Mouse (Mus musculus) kidney, adult 8-10 months (tissue): ENCODE measurements at regions not wholly inside any gene's neighbourhood (a gene's known extent, or its start where the extent isn't known, plus 50 kb on each side); places are given as distances from the start of the nearest gene placed in this dataset.

Experiments
- DNase-seq, 2 experiments: peaks; one replicate each; pipeline ENCODE4 v3.0.0; 2022

- DNase-seq, result peak; percentile 66 to 78
These were observed 240.1 kb upstream of the Trib2 start for GRCm38 (mm10) chr12:16056831-16057230.

GRCm38 (mm10) chr12:16056216-16056615, 239.5 kb upstream of the Trib2 start:
- no peak for DNase-seq

- DNase-seq, result no peak
These were observed 237.9 kb upstream of the Trib2 start for GRCm38 (mm10) chr12:16054591-16054990.

- no peak for DNase-seq
These were observed 237.0 kb upstream of the Trib2 start for GRCm38 (mm10) chr12:16053735-16054134.

GRCm38 (mm10) chr12:16052998-16053397, 236.3 kb upstream of the Trib2 start:
- DNase-seq, result no peak

GRCm38 (mm10) chr12:16052353-16052752, 235.6 kb upstream of the Trib2 start:
- DNase-seq, result no peak

- DNase-seq, result no peak
These were observed 234.7 kb upstream of the Trib2 start for GRCm38 (mm10) chr12:16051439-16051838.

- no peak for DNase-seq
These were observed 232.8 kb upstream of the Trib2 start for GRCm38 (mm10) chr12:16049545-16049944.

- no peak for DNase-seq
These were observed 229.9 kb upstream of the Trib2 start for GRCm38 (mm10) chr12:16046643-16047042.

GRCm38 (mm10) chr12:16045791-16046494, 229.2 kb upstream of the Trib2 start:
- no peak for DNase-seq

GRCm38 (mm10) chr12:16043466-16044214, 226.9 kb upstream of the Trib2 start:
- DNase-seq, result no peak

- no peak for DNase-seq
These were observed 225.6 kb upstream of the Trib2 start for GRCm38 (mm10) chr12:16042362-16042761.

- no peak for DNase-seq
These were observed 224.4 kb upstream of the Trib2 start for GRCm38 (mm10) chr12:16041129-16041528.

GRCm38 (mm10) chr12:16035551-16035950, 218.8 kb upstream of the Trib2 start:
- no peak for DNase-seq

- DNase-seq, result peak in 1 of 2 experiments; percentile 47
These were observed 218.2 kb upstream of the Trib2 start for GRCm38 (mm10) chr12:16034691-16035515.

- DNase-seq, result no peak
These were observed 209.9 kb upstream of the Trib2 start for GRCm38 (mm10) chr12:16026654-16027053.

- no peak for DNase-seq
These were observed 206.6 kb upstream of the Trib2 start for GRCm38 (mm10) chr12:16023273-16023672.

GRCm38 (mm10) chr12:16021202-16021821, 204.6 kb upstream of the Trib2 start:
- peak in 1 of 2 experiments; percentile 24 for DNase-seq

GRCm38 (mm10) chr12:16018237-16018636, 201.5 kb upstream of the Trib2 start:
- no peak for DNase-seq

- DNase-seq, result no peak
These were observed 199.9 kb upstream of the Trib2 start for GRCm38 (mm10) chr12:16016621-16017020.

- no peak for DNase-seq
These were observed 198.9 kb upstream of the Trib2 start for GRCm38 (mm10) chr12:16015596-16015995.

- no peak for DNase-seq
These were observed 198.0 kb upstream of the Trib2 start for GRCm38 (mm10) chr12:16014679-16015078.
